15 mouse cellular contexts compared by ENCODE assay signal in genomic region chr9:70544831-70545230, GRCm38 (mm10).
"Had no signal": no experiment of that assay in that cellular context is flagged by ENCODE, and none has a peak within 500 bp of the region (broad histone marks: within the 10 kb centered on the region; RNA-seq: fewer than 3 reads in every experiment).

No protein-coding gene starts in this region.

- H3K27me3 ChIP-seq: liver, embryonic 13.5 days; midbrain, embryonic 13.5 days; neural tube, embryonic 12.5 days; stomach, embryonic 15.5 days had no signal

- H3K27ac ChIP-seq: midbrain, embryonic 10.5 days; midbrain, embryonic 13.5 days; neural tube, embryonic 12.5 days; stomach, embryonic 15.5 days; stomach, postnatal 0 days had no signal

- H3K36me3 ChIP-seq: stomach, embryonic 15.5 days had no signal

- H3K9ac ChIP-seq: midbrain, embryonic 13.5 days; neural tube, embryonic 12.5 days; stomach, embryonic 15.5 days had no signal

- H3K4me1 ChIP-seq: stomach, embryonic 15.5 days had no signal

- H3K9me3 ChIP-seq: liver, embryonic 13.5 days; midbrain, embryonic 10.5 days; midbrain, embryonic 13.5 days; neural tube, embryonic 12.5 days; stomach, embryonic 15.5 days had no signal

- DNase-seq: liver, embryonic 13.5 days; lung, adult 18-20 months; lung, embryonic 14.5 days; lung, postnatal 10 days; lung, postnatal 4 days; right cerebral cortex, postnatal 14 days; thymus, adult 2 months; thymus, postnatal 25 days; thymus, postnatal 4 days had no signal

- ATAC-seq: midbrain, embryonic 13.5 days; midbrain, embryonic 16.5 days had no signal
